Mouse (Mus musculus) heart, adult 2 months (tissue): ENCODE results near the gene Crtam. TPM values are rescaled to one million over a fixed set of nuclear protein-coding genes. Genes with fewer than 3 reads are reported as not detected.

Source experiments
- DNase-seq, 2 experiments: peaks; one replicate each; pipeline ENCODE4 v3.0.0; 2021
- H3K27ac ChIP-seq: fragments of 200-600 bp; 2 replicates; pipeline ENCODE4 v1.8.1; 2022
- H3K27me3 ChIP-seq: fragments of 200-500 bp; 2 replicates; pipeline ENCODE4 v1.6.1; 2012; ENCODE audit warnings: mild to moderate bottlenecking, low read length, inconsistent platforms, mixed read lengths; ENCODE audit not compliant: control insufficient read depth, insufficient read depth
- H3K36me3 ChIP-seq: fragments of 200-500 bp; 2 replicates; pipeline ENCODE4 v1.6.1; 2012; ENCODE audit warnings: low read length, inconsistent platforms; ENCODE audit not compliant: control insufficient read depth, insufficient read depth
- H3K4me1 ChIP-seq: fragments of 200-500 bp; 2 replicates; pipeline ENCODE4 v1.6.1; 2011; ENCODE audit warnings: low read length; ENCODE audit not compliant: control insufficient read depth, insufficient read depth
- H3K4me3 ChIP-seq: fragments of 200-600 bp; 2 replicates; pipeline ENCODE4 v1.8.1; 2022
- H3K79me2 ChIP-seq: fragments of 200-500 bp; replicated peaks from 2 replicates; pipeline ENCODE4 v1.6.1; 2012; ENCODE audit warnings: mild to moderate bottlenecking, inconsistent platforms, low read length, moderate library complexity, mixed read lengths; ENCODE audit not compliant: control insufficient read depth, insufficient read depth
- H3K9ac ChIP-seq: fragments of 200-500 bp; 2 replicates; pipeline ENCODE4 v1.6.1; 2012; ENCODE audit warnings: low read depth, mild to moderate bottlenecking, control low read depth, inconsistent platforms, low read length, mixed read lengths
- CTCF ChIP-seq: fragments of 200-600 bp; IDR thresholded peaks from 2 replicates; pipeline ENCODE4 v1.8.1; 2022; ENCODE audit warnings: antibody characterized with exemption, mild to moderate bottlenecking, moderate library complexity
- EP300 ChIP-seq: fragments of 200-500 bp; IDR thresholded peaks from 2 replicates; pipeline ENCODE4 v1.6.1; 2011; ENCODE audit warnings: low read depth, low read length, control low read depth; ENCODE audit not compliant: insufficient read depth
- POLR2A ChIP-seq: fragments of 200-500 bp; IDR thresholded peaks from 2 replicates; pipeline ENCODE4 v1.6.1; 2011; ENCODE audit warnings: mild to moderate bottlenecking, low read depth, low read length, control low read depth; ENCODE audit not compliant: insufficient read depth
- WGBS: fragments of 180-500 bp; shearing (Covaris S2); methylation state at CpG from one replicate; pipeline ENCODE4 v1.1.7; 2018; 5-methylcytosine and 5-hydroxymethylcytosine counted together
- intact Hi-C: fragments of 180-260 bp; cut with DNase I; formaldehyde crosslinking; loops from one replicate; pipeline ENCODE4 v1.15.1; 2025
- long read RNA-seq: library from polyadenylated mRNA; stranded (forward); transcript quantifications from one replicate; pipeline ENCODE4 v2.0.0, GENCODE M21; 2021
- polyA plus RNA-seq: library from polyadenylated mRNA; depleted of rRNA; stranded (reverse); fragments of >200 nt; gene quantifications from 2 replicates; pipeline ENCODE4 v1.2.3, GENCODE M21; 2012; rRNA removed
- total RNA-seq, 2 experiments: library from RNA; stranded (reverse); gene quantifications; 2 replicates each; pipeline ENCODE4 v1.2.3; 2021

The Crtam gene
- total RNA-seq (not detected), polyA plus RNA-seq (0.12 TPM in 1 of 2 replicates, not detected in the other)
- long read RNA-seq, result 0 reads

GRCm38 (mm10) chr9:41004415-41004814, at the start of gene Crtam:
Gene Crtam, minus strand, starts transcription at chr9:41004628.
- Histone ChIP-seq H3K4me1 (no peaks in the 10 kb centered on the region), H3K79me2 (no peaks in the 10 kb centered on the region), H3K27ac (no peak within 1 kb of the TSS), H3K36me3 (no peaks in the 10 kb centered on the region), H3K27me3 (no peaks in the 10 kb centered on the region), H3K9ac (no peak within 1 kb of the TSS), H3K4me3 (no peak within 1 kb of the TSS)
- 33% methylated on average over 4 of the region's 4 CpGs for WGBS
- no peak for DNase-seq
- intact Hi-C loops, result no loop called here
- TF ChIP-seq EP300, result no peak
- no peak for TF ChIP-seq POLR2A
- TF ChIP-seq CTCF, result no peak

GRCm38 (mm10) chr9:41054166-41054565, 49.7 kb upstream of the Crtam start:
- Histone ChIP-seq H3K4me1 (no peaks in the 10 kb centered on the region), H3K9ac (no peak overlapping the region), H3K27ac (no peak overlapping the region), H3K79me2 (no peaks in the 10 kb centered on the region), H3K4me3 (no peak overlapping the region), H3K27me3 (no peaks in the 10 kb centered on the region), H3K36me3 (no peaks in the 10 kb centered on the region)
- DNase-seq, result no peak
- WGBS, result 86% methylated on average over 9 of the region's 9 CpGs
- intact Hi-C loops, result no loop called here
- no peak for TF ChIP-seq CTCF
- TF ChIP-seq POLR2A, result no peak
- TF ChIP-seq EP300, result no peak

GRCm38 (mm10) chr9:41053478-41053877, 49.0 kb upstream of the Crtam start:
- intact Hi-C loops, result no loop called here

GRCm38 (mm10) chr9:41051080-41051932, 46.9 kb upstream of the Crtam start:
- no peak for DNase-seq
- TF ChIP-seq CTCF, result no peak
- TF ChIP-seq POLR2A, result no peak
- TF ChIP-seq EP300, result no peak
- H3K36me3 ChIP-seq, result no peaks in the 10 kb centered on the region
- no peaks in the 10 kb centered on the region for H3K4me1 ChIP-seq
- intact Hi-C loops, result no loop called here
- H3K9ac ChIP-seq, result no peak overlapping the region
- H3K4me3 ChIP-seq, result no peak overlapping the region
- H3K27me3 ChIP-seq, result no peaks in the 10 kb centered on the region
- WGBS, result 54% methylated on average over 11 of the region's 11 CpGs
- H3K27ac ChIP-seq, result no peak overlapping the region
- no peaks in the 10 kb centered on the region for H3K79me2 ChIP-seq

More at GRCm38 (mm10) chr9:41053478-41053877, 49.0 kb upstream of the Crtam start:
- no peak for TF ChIP-seq CTCF
- H3K79me2 ChIP-seq, result no peaks in the 10 kb centered on the region
- DNase-seq, result no peak
- H3K27ac ChIP-seq, result no peak overlapping the region
- no peaks in the 10 kb centered on the region for H3K27me3 ChIP-seq
- H3K4me3 ChIP-seq, result no peak overlapping the region
- H3K9ac ChIP-seq, result no peak overlapping the region
- H3K36me3 ChIP-seq, result no peaks in the 10 kb centered on the region
- H3K4me1 ChIP-seq, result no peaks in the 10 kb centered on the region
- 61% methylated on average over 4 of the region's 4 CpGs for WGBS

GRCm38 (mm10) chr9:41050331-41051079, 46.1 kb upstream of the Crtam start:
- Histone ChIP-seq H3K27me3 (no peaks in the 10 kb centered on the region), H3K4me3 (no peak overlapping the region), H3K4me1 (no peaks in the 10 kb centered on the region), H3K27ac (no peak overlapping the region), H3K9ac (no peak overlapping the region), H3K36me3 (no peaks in the 10 kb centered on the region), H3K79me2 (no peaks in the 10 kb centered on the region)
- intact Hi-C loops, result no loop called here
- no peak for TF ChIP-seq CTCF
- TF ChIP-seq POLR2A, result no peak
- TF ChIP-seq EP300, result no peak
- 40% methylated on average over 12 of the region's 12 CpGs for WGBS
- DNase-seq, result no peak

GRCm38 (mm10) chr9:41049282-41049681, 44.9 kb upstream of the Crtam start:
- 68% methylated on average over 7 of the region's 7 CpGs for WGBS
- TF ChIP-seq POLR2A, result no peak
- TF ChIP-seq CTCF, result no peak
- TF ChIP-seq EP300, result no peak

More at GRCm38 (mm10) chr9:41049282-41049681, 44.9 kb upstream of the Crtam start:
- H3K79me2 ChIP-seq, result no peaks in the 10 kb centered on the region
- H3K4me1 ChIP-seq, result no peaks in the 10 kb centered on the region
- no peaks in the 10 kb centered on the region for H3K27me3 ChIP-seq
- H3K9ac ChIP-seq, result no peak overlapping the region
- no peak overlapping the region for H3K27ac ChIP-seq
- H3K36me3 ChIP-seq, result no peaks in the 10 kb centered on the region
- H3K4me3 ChIP-seq, result no peak overlapping the region
- no peak for DNase-seq
- intact Hi-C loops, result no loop called here
